Mouse (Mus musculus) C2C12 (cell line): ENCODE measurements around the gene Rrn3.

ENCODE experiments used
- CTCF ChIP-seq: IDR thresholded peaks from one replicate; pipeline ENCODE4 v1.5.1; 2011; ENCODE audit not compliant: control insufficient read depth, insufficient read depth, insufficient read length
- MYOG ChIP-seq: IDR thresholded peaks from one replicate; pipeline ENCODE4 v1.6.1; 2011; ENCODE audit not compliant: control insufficient read depth, insufficient read length; ENCODE audit errors: extremely low read depth
- USF1 ChIP-seq: IDR thresholded peaks from one replicate; pipeline ENCODE4 v1.6.1; 2011; ENCODE audit warnings: low read depth, mild to moderate bottlenecking, control low read depth, moderate library complexity

DNA sequence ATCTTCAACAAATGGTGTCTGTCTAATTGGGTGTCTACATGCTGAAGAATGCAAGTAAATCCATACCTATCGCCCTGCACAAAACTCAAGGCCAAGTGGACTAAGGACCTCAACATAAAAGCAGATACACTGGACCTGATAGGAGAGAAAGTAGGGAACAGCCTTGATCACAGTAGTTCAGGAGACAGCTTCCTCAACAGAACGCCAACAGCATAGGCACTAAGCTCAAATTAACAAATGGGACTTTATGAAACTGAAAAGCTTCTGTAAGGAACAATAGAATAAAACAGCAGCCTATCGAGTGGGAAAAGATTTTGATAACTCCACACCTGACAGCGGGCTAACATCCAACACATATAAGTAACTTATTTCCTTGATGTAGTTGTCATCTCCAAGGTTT, 70.9 kb downstream of the Rrn3 start:
- TF ChIP-seq CTCF: no peak
- TF ChIP-seq MYOG: no peak
- TF ChIP-seq USF1: no peak
